Mouse (Mus musculus) spleen, adult 2 months (tissue): ENCODE data around the gene Smarca5. TPM values are rescaled to one million over a fixed set of nuclear protein-coding genes. Genes with fewer than 3 reads are reported as not detected.
A peak's percentile ranks its signal among the peaks of the same experiment; 100 is the strongest.

Experiments
- DNase-seq, 2 experiments: peaks; one replicate each; pipeline versions ENCODE4 v3.0.0 to v3.0.0-alpha.2; 2012 to 2021; ENCODE audit warnings: low spot score in 2 of 2, low read depth in 1 of 2
- H3K27ac ChIP-seq: fragments of 200-500 bp; 2 replicates; pipeline ENCODE4 v1.5.1; 2012; ENCODE audit warnings: low read length, inconsistent platforms; ENCODE audit not compliant: insufficient read depth
- H3K27me3 ChIP-seq: fragments of 200-500 bp; 2 replicates; pipeline ENCODE4 v1.6.1; 2012; ENCODE audit warnings: mild to moderate bottlenecking, moderate library complexity, low read length, inconsistent platforms; ENCODE audit not compliant: control insufficient read depth, insufficient read depth
- H3K36me3 ChIP-seq: fragments of 200-500 bp; 2 replicates; pipeline ENCODE4 v1.6.1; 2012; ENCODE audit warnings: mild to moderate bottlenecking, low read length, inconsistent platforms; ENCODE audit not compliant: control insufficient read depth, insufficient read depth
- H3K4me1 ChIP-seq: fragments of 200-500 bp; 2 replicates; pipeline ENCODE4 v1.6.1; 2011; ENCODE audit warnings: inconsistent platforms; ENCODE audit not compliant: control insufficient read depth, insufficient read depth, insufficient read length
- H3K4me3 ChIP-seq: fragments of 200-500 bp; 2 replicates; pipeline ENCODE4 v1.5.1; 2011; ENCODE audit warnings: mild to moderate bottlenecking, inconsistent platforms; ENCODE audit not compliant: insufficient read depth, insufficient read length; ENCODE audit errors: extremely low read depth
- CTCF ChIP-seq: fragments of 200-500 bp; IDR thresholded peaks from 2 replicates; pipeline ENCODE4 v1.5.1; 2011; ENCODE audit warnings: mild to moderate bottlenecking, inconsistent platforms; ENCODE audit not compliant: insufficient read depth, insufficient read length, insufficient replicate concordance; ENCODE audit errors: extremely low read depth
- POLR2A ChIP-seq: fragments of 200-500 bp; IDR thresholded peaks from 2 replicates; pipeline ENCODE4 v1.6.1; 2011; ENCODE audit warnings: low read depth, low read length, inconsistent platforms
- WGBS: fragments of 180-500 bp; shearing (Covaris S2); methylation state at CpG from one replicate; pipeline ENCODE4 v1.1.7; 2018; 5-methylcytosine and 5-hydroxymethylcytosine counted together
- polyA plus RNA-seq: library from polyadenylated mRNA; depleted of rRNA; stranded (reverse); fragments of >200 nt; gene quantifications from 2 replicates; pipeline ENCODE4 v1.2.3, GENCODE M21; 2012

The Smarca5 gene
- polyA plus RNA-seq, 1 experiment = 5.1 TPM

GRCm38 (mm10) chr8:80768451-80768850, 29.2 kb upstream of the Smarca5 start:
- TF ChIP-seq POLR2A (no peak), CTCF (no peak)
- Histone ChIP-seq H3K27ac (no peak overlapping the region), H3K4me1 (no peaks in the 10 kb centered on the region), H3K27me3 (no peaks in the 10 kb centered on the region), H3K36me3 (no peaks in the 10 kb centered on the region), H3K4me3 (no peak overlapping the region)
- WGBS = 96% methylated on average over 6 of the region's 6 CpGs
- no peak for DNase-seq

- Histone ChIP-seq H3K27ac (no peak overlapping the region), H3K4me3 (no peak overlapping the region), H3K4me1 (no peaks in the 10 kb centered on the region), H3K27me3 (no peaks in the 10 kb centered on the region), H3K36me3 (no peaks in the 10 kb centered on the region)
- WGBS = 43% methylated on average over 9 of the region's 9 CpGs
- peak in 1 of 2 experiments; percentile 66 for DNase-seq
- TF ChIP-seq POLR2A (no peak), CTCF (peak; percentile 72; the same call in 1 of the 2 replicates)
These were observed 13.9 kb upstream of the Smarca5 start for GRCm38 (mm10) chr8:80753017-80753715.

DNA sequence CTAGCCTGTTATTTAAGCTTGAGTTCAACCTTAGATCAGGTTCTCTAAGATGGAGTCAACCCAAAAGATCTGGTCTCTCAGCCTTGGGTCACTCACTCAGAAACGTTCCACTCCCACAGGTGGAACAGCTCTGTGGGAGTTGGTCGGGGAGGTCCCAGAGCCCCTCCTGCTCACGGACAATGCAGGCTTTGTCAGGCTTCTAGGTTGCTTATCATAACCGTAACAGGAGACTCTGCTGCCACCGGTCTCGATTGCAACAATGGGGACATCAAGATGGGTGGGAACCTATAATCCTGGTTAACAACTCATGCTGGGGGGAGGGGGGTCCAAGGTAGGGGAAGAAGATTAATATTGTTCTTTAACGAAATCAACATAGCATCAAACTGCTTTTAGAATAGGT, 13.1 kb upstream of the Smarca5 start:
- Histone ChIP-seq H3K4me1 (no peaks in the 10 kb centered on the region), H3K36me3 (no peaks in the 10 kb centered on the region), H3K27me3 (no peaks in the 10 kb centered on the region), H3K4me3 (no peak overlapping the region), H3K27ac (no peak overlapping the region)
- no peak for DNase-seq
- no peak for TF ChIP-seq CTCF
- no peak for TF ChIP-seq POLR2A
- 72% methylated on average over 7 of the region's 7 CpGs for WGBS

DNA sequence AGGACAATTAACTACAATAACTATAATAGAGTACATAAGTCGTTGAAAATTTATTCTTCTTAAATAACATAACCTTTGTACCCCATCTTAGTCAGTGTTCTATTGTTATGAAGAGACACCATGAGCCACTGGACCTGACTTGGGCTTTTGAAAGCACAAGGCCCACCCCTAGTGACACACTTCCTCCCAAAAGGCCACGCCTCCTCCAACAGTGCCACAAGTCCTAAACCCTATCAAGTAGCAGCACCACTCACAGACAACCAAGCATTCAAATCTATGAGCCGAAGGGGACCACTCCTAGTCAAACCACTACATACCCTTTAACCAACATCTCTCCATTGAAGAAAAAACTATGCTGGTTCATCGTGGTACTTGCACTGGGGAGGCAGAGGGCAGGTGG, 9.8 kb upstream of the Smarca5 start:
- no peak overlapping the region for H3K27ac ChIP-seq
- no peak for DNase-seq
- H3K27me3 ChIP-seq = no peaks in the 10 kb centered on the region
- 87% methylated on average over 4 of the region's 4 CpGs for WGBS
- no peaks in the 10 kb centered on the region for H3K36me3 ChIP-seq
- H3K4me1 ChIP-seq = no peaks in the 10 kb centered on the region
- no peak overlapping the region for H3K4me3 ChIP-seq
- TF ChIP-seq POLR2A = no peak
- TF ChIP-seq CTCF = no peak

- TF ChIP-seq CTCF (no peak), POLR2A (no peak)
- H3K27me3 ChIP-seq = no peaks in the 10 kb centered on the region
- peaks cover 6% of the 10 kb centered on the region for H3K4me1 ChIP-seq
- 20% methylated on average over 14 of the region's 14 CpGs for WGBS
- H3K36me3 ChIP-seq = peaks cover 5% of the 10 kb centered on the region
- peak overlapping the region; percentile 60 for H3K4me3 ChIP-seq
- peak overlapping the region; percentile 92 for H3K27ac ChIP-seq
- DNase-seq = no peak
These were observed 635 bp upstream of the Smarca5 start for GRCm38 (mm10) chr8:80739932-80740331.

GRCm38 (mm10) chr8:80738388-80739154, 726 bp downstream of the Smarca5 start:
- Histone ChIP-seq H3K27me3 (no peaks in the 10 kb centered on the region), H3K4me3 (peak overlapping the region; percentile 68), H3K4me1 (peaks cover 6% of the 10 kb centered on the region), H3K27ac (peak overlapping the region; percentile 96), H3K36me3 (peaks cover 5% of the 10 kb centered on the region)
- peak in 1 of 2 experiments; percentile 32 for DNase-seq
- TF ChIP-seq POLR2A (no peak), CTCF (no peak)
- WGBS = under 1% methylated on average over 77 of the region's 84 CpGs

DNA sequence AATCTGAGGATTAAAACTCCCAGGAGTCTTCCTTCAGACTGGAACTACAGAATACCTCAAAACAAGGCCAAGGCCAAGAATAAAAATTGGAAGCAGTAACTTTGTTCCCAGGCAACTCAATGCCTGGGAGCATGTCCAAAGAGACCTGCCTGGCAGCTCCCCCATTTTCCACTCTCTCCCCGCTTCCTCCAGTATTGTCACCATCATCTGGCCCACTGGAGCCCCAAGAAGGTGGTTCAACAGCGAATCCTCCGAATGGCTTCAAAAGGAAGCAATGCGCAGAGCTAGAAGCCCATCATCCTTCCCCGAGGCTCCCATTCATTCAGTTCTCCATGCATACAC, 1.3 kb downstream of the Smarca5 start:
- no peaks in the 10 kb centered on the region for H3K27me3 ChIP-seq
- DNase-seq = no peak
- peaks cover 6% of the 10 kb centered on the region for H3K4me1 ChIP-seq
- peak overlapping the region; percentile 68 for H3K4me3 ChIP-seq
- peaks cover 6% of the 10 kb centered on the region for H3K36me3 ChIP-seq
- TF ChIP-seq CTCF (no peak), POLR2A (no peak)
- 6% methylated on average over 5 of the region's 5 CpGs for WGBS
- no peak overlapping the region for H3K27ac ChIP-seq
